Mouse (Mus musculus) midbrain, embryonic 14.5 days (tissue): ENCODE measurements around the gene Cog4. TPM values are rescaled to one million over a fixed set of nuclear protein-coding genes. Genes with fewer than 3 reads are reported as not detected.

Experiments used
- ATAC-seq: fragments of 200-750 bp; cut with Nextera tagmentation; 2 replicates; pipeline ENCODE4 v1.8.0; 2017; ENCODE audit warnings: moderate number of reproducible peaks, moderate library complexity; ENCODE audit not compliant: low FRiP score, low TSS enrichment
- DNase-seq: peaks from one replicate; pipeline ENCODE4 v3.0.0-alpha.2; 2015
- H3K27ac ChIP-seq: fragments of 300-500 bp; sonication (generic); replicated peaks from 2 replicates; pipeline ENCODE4 v1.5.1; 2014; ENCODE audit warnings: mild to moderate bottlenecking, low read depth, low read length, moderate library complexity
- H3K27me3 ChIP-seq: fragments of 300-500 bp; sonication (generic); 2 replicates; pipeline ENCODE4 v1.6.1; 2014; ENCODE audit warnings: low read length, control low read depth, mixed read lengths; ENCODE audit not compliant: control insufficient read depth, insufficient read depth
- H3K36me3 ChIP-seq: fragments of 300-500 bp; sonication (generic); 2 replicates; pipeline ENCODE4 v1.6.1; 2014; ENCODE audit warnings: low read length, control low read depth; ENCODE audit not compliant: control insufficient read depth, insufficient read depth
- H3K4me1 ChIP-seq: fragments of 300-500 bp; sonication (generic); 2 replicates; pipeline ENCODE4 v1.6.1; 2014; ENCODE audit warnings: mild to moderate bottlenecking, antibody characterized with exemption, low read length, control low read depth; ENCODE audit not compliant: control insufficient read depth, insufficient read depth
- H3K4me2 ChIP-seq: fragments of 300-500 bp; sonication (generic); 2 replicates; pipeline ENCODE4 v1.6.1; 2014; ENCODE audit warnings: mild to moderate bottlenecking, low read length, moderate library complexity
- H3K4me3 ChIP-seq: fragments of 300-500 bp; sonication (generic); replicated peaks from 2 replicates; pipeline ENCODE4 v1.5.1; 2014; ENCODE audit warnings: low read depth, low read length
- H3K9ac ChIP-seq: fragments of 300-500 bp; sonication (generic); replicated peaks from 2 replicates; pipeline ENCODE4 v1.6.1; 2014; ENCODE audit warnings: mild to moderate bottlenecking, low read length, moderate library complexity
- H3K9me3 ChIP-seq: fragments of 300-500 bp; sonication (generic); 2 replicates; pipeline ENCODE4 v1.6.1; 2016; ENCODE audit warnings: low read length, control low read depth, mixed read lengths; ENCODE audit not compliant: control insufficient read depth
- WGBS: fragments of 180-500 bp; shearing (Covaris S2); extraction: QIAGEN DNeasy Blood & Tissue Kit; methylation state at CpG from one replicate; pipeline ENCODE4 v1.1.7; 2014; 5-methylcytosine and 5-hydroxymethylcytosine counted together
- polyA plus RNA-seq: library from polyadenylated mRNA; unstranded; fragments of >200 nt; fragmentation: Nextera tagmentation; extraction: Ambion mirVana; gene quantifications from 2 replicates; pipeline ENCODE4 v1.2.1, GENCODE M21; 2014

Gene Cog4
- polyA plus RNA-seq, 1 experiment from 2014 or later, result 70.0 TPM

- Histone ChIP-seq H3K9ac (no peak overlapping the region), H3K4me2 (no peak overlapping the region), H3K27ac (no peak overlapping the region), H3K9me3 (no peaks in the 10 kb centered on the region), H3K4me3 (no peak overlapping the region), H3K36me3 (peaks cover 64% of the 10 kb centered on the region), H3K4me1 (no peaks in the 10 kb centered on the region), H3K27me3 (no peaks in the 10 kb centered on the region)
- no peak for ATAC-seq
- WGBS, result 64% methylated on average over 2 of the region's 2 CpGs
- DNase-seq, result no peak
These were observed 36.6 kb upstream of the Cog4 start for GRCm38 (mm10) chr8:110809831-110810230.

GRCm38 (mm10) chr8:110810481-110811065 lies 35.8 kb upstream of the Cog4 start:
- 91% methylated on average over 7 of the region's 7 CpGs for WGBS
- Histone ChIP-seq H3K36me3 (peaks cover 72% of the 10 kb centered on the region), H3K27me3 (no peaks in the 10 kb centered on the region), H3K4me1 (no peaks in the 10 kb centered on the region), H3K4me3 (no peak overlapping the region), H3K9me3 (no peaks in the 10 kb centered on the region), H3K4me2 (no peak overlapping the region), H3K9ac (no peak overlapping the region), H3K27ac (no peak overlapping the region)
- ATAC-seq (no peak), DNase-seq (no peak)

DNA sequence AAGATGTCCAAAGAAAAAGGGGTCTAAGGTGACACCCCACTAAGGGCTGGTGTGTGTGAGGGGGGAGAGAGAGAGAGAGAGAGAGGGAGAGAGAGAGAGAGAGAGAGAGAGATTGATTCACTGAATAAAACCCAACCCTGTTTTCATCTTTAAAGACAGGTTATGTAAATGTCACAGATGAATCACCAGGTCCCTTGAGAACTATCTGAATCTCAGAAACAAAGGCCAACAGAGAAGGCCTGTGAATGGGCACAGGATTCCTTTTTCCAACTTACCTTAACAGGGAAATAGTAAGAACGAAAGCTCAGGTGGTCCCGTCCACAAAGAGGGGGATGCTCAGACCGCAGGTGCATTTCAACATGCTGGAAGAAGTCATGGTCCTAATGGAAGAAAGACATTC lies 35.3 kb upstream of the Cog4 start:
- no peak overlapping the region for H3K4me3 ChIP-seq
- WGBS, result 95% methylated on average over 3 of the region's 3 CpGs

GRCm38 (mm10) chr8:110811793-110812192 lies 34.6 kb upstream of the Cog4 start:
- Histone ChIP-seq H3K4me2 (no peak overlapping the region), H3K36me3 (peaks cover 84% of the 10 kb centered on the region), H3K27ac (no peak overlapping the region), H3K4me1 (no peaks in the 10 kb centered on the region), H3K9me3 (no peaks in the 10 kb centered on the region), H3K4me3 (no peak overlapping the region), H3K27me3 (no peaks in the 10 kb centered on the region), H3K9ac (no peak overlapping the region)
- DNase-seq (no peak), ATAC-seq (no peak)
- WGBS, result 95% methylated on average over 7 of the region's 7 CpGs

More for the DNA sequence above, 35.3 kb upstream of the Cog4 start:
- Histone ChIP-seq H3K36me3 (peaks cover 77% of the 10 kb centered on the region), H3K4me2 (no peak overlapping the region), H3K9ac (no peak overlapping the region), H3K27ac (no peak overlapping the region), H3K27me3 (no peaks in the 10 kb centered on the region), H3K4me1 (no peaks in the 10 kb centered on the region), H3K9me3 (no peaks in the 10 kb centered on the region)
- no peak for DNase-seq
- ATAC-seq, result no peak

GRCm38 (mm10) chr8:110812349-110813080 lies 33.9 kb upstream of the Cog4 start:
- H3K9me3 ChIP-seq, result no peaks in the 10 kb centered on the region
- H3K36me3 ChIP-seq, result peaks cover 91% of the 10 kb centered on the region
- H3K4me2 ChIP-seq, result no peak overlapping the region
- H3K4me1 ChIP-seq, result no peaks in the 10 kb centered on the region
- no peak overlapping the region for H3K9ac ChIP-seq
- no peak overlapping the region for H3K27ac ChIP-seq
- ATAC-seq (no peak), DNase-seq (no peak)
- no peaks in the 10 kb centered on the region for H3K27me3 ChIP-seq
- whole genome bisulfite sequencing, result 97% methylated on average over 7 of the region's 7 CpGs
- no peak overlapping the region for H3K4me3 ChIP-seq

- ATAC-seq (no peak), DNase-seq (no peak)
- peaks cover 98% of the 10 kb centered on the region for H3K36me3 ChIP-seq
- 93% methylated on average over 7 of the region's 7 CpGs for WGBS
- H3K4me2 ChIP-seq, result no peak overlapping the region
- H3K9me3 ChIP-seq, result no peaks in the 10 kb centered on the region
- no peak overlapping the region for H3K9ac ChIP-seq
- no peak overlapping the region for H3K4me3 ChIP-seq
- no peak overlapping the region for H3K27ac ChIP-seq
- H3K27me3 ChIP-seq, result no peaks in the 10 kb centered on the region
- H3K4me1 ChIP-seq, result no peaks in the 10 kb centered on the region
These were observed 33.2 kb upstream of the Cog4 start for GRCm38 (mm10) chr8:110813081-110813812.

- Histone ChIP-seq H3K4me1 (no peaks in the 10 kb centered on the region), H3K27me3 (no peaks in the 10 kb centered on the region), H3K36me3 (peaks cover 100% of the 10 kb centered on the region), H3K9ac (no peak overlapping the region), H3K4me2 (no peak overlapping the region), H3K27ac (no peak overlapping the region), H3K9me3 (no peaks in the 10 kb centered on the region), H3K4me3 (no peak overlapping the region)
- DNase-seq (no peak), ATAC-seq (no peak)
- WGBS, result 69% methylated on average over 3 of the region's 3 CpGs
These were observed 31.1 kb upstream of the Cog4 start for GRCm38 (mm10) chr8:110815308-110815707.

- DNase-seq, result no peak
These were observed 29.4 kb upstream of the Cog4 start for GRCm38 (mm10) chr8:110816990-110817389.

More at GRCm38 (mm10) chr8:110816990-110817389, 29.4 kb upstream of the Cog4 start:
- H3K27ac ChIP-seq, result no peak overlapping the region
- WGBS, result 98% methylated on average over 1 of the region's 1 CpGs
- no peak for ATAC-seq
- no peaks in the 10 kb centered on the region for H3K27me3 ChIP-seq
- H3K36me3 ChIP-seq, result peaks cover 100% of the 10 kb centered on the region
- H3K9ac ChIP-seq, result no peak overlapping the region
- H3K4me2 ChIP-seq, result no peak overlapping the region
- H3K9me3 ChIP-seq, result no peaks in the 10 kb centered on the region
- no peak overlapping the region for H3K4me3 ChIP-seq
- no peaks in the 10 kb centered on the region for H3K4me1 ChIP-seq
